Mouse (Mus musculus) MEL-GATA-1-ER (cell line): ENCODE results near the gene Lactbl1.

ENCODE experiments used
- DNase-seq: peaks from one replicate; pipeline ENCODE4 v3.0.0-alpha.2; 2012; ENCODE audit warnings: low read depth; ENCODE audit errors: extremely low read depth

The Lactbl1 gene

GRCm38 (mm10) chr4:136679221-136679620 is 56.8 kb downstream of the Lactbl1 start:
- no peak for DNase-seq

- no peak for DNase-seq
These were observed 58.2 kb downstream of the Lactbl1 start for GRCm38 (mm10) chr4:136680641-136681040.

- DNase-seq = no peak
These were observed 62.1 kb downstream of the Lactbl1 start for GRCm38 (mm10) chr4:136684485-136684884.

- no peak for DNase-seq
These were observed 63.0 kb downstream of the Lactbl1 start for GRCm38 (mm10) chr4:136685431-136685869.

GRCm38 (mm10) chr4:136688113-136688512 is 65.7 kb downstream of the Lactbl1 start:
- no peak for DNase-seq
